Mouse (Mus musculus) MEL (cell line): Measurements from ENCODE around the gene Hira.

ENCODE experiments used
- CTCF ChIP-seq, 3 experiments: IDR thresholded peaks in 2 of 3; conservative IDR thresholded peaks in 1 of 3; 2 replicates each; pipeline ENCODE4 v1.5.1; 2011 to 2012; ENCODE audit warnings: low read length in 3 of 3, low read depth in 2 of 3, mild to moderate bottlenecking in 2 of 3, improper control_type of control experiment in 1 of 3, inconsistent platforms in 1 of 3, mixed read lengths in 1 of 3, moderate library complexity in 1 of 3; ENCODE audit not compliant: control insufficient read depth in 1 of 3, insufficient read depth in 1 of 3, poor library complexity in 1 of 3, severe bottlenecking in 1 of 3
- MAZ ChIP-seq: IDR thresholded peaks from 2 replicates; pipeline ENCODE4 v1.6.1; 2012; ENCODE audit warnings: low read depth, mild to moderate bottlenecking, inconsistent platforms, low read length, improper control_type of control experiment
- USF1 ChIP-seq: IDR thresholded peaks from 2 replicates; pipeline ENCODE4 v1.6.1; 2014; ENCODE audit warnings: low read depth, mild to moderate bottlenecking, inconsistent platforms, low read length, improper control_type of control experiment, moderate library complexity

GRCm38 (mm10) chr16:19013550-19013949, 136.7 kb downstream of the Hira start:
- TF ChIP-seq USF1 (no peak), MAZ (no peak), CTCF (IDR thresholded peaks at IDR 0.05 in 2 of 3, conservative IDR thresholded peaks at IDR 0.05 in 1 of 3; ENCODE audit: control insufficient read depth in 1 of 3, insufficient read depth in 1 of 3, low read depth in 2 of 3, low read length in 3 of 3, poor library complexity in 1 of 3, severe bottlenecking in 1 of 3) (no peak)
